Mouse (Mus musculus) midbrain, embryonic 16.5 days (tissue): ENCODE results near the gene Sdk1. TPM values are rescaled to one million over a fixed set of nuclear protein-coding genes. Genes with fewer than 3 reads are reported as not detected.

Experiments used
- ATAC-seq: fragments of 200-750 bp; cut with Nextera tagmentation; 2 replicates; pipeline ENCODE4 v1.8.0; 2017; ENCODE audit warnings: moderate TSS enrichment
- H3K27ac ChIP-seq: fragments of 300-500 bp; sonication (generic); 2 replicates; pipeline ENCODE4 v1.5.1; 2014; ENCODE audit warnings: mild to moderate bottlenecking, low read length, mixed read lengths
- H3K27me3 ChIP-seq: fragments of 300-500 bp; sonication (generic); 2 replicates; pipeline ENCODE4 v1.6.1; 2014; ENCODE audit warnings: low read depth, low read length, mixed read lengths; ENCODE audit not compliant: control insufficient read depth, insufficient read depth
- H3K36me3 ChIP-seq: fragments of 300-500 bp; sonication (generic); 2 replicates; pipeline ENCODE4 v1.6.1; 2014; ENCODE audit warnings: mild to moderate bottlenecking, low read length, moderate library complexity, mixed read lengths; ENCODE audit not compliant: control insufficient read depth, insufficient read depth
- H3K4me1 ChIP-seq: fragments of 300-500 bp; sonication (generic); 2 replicates; pipeline ENCODE4 v1.6.1; 2014; ENCODE audit warnings: mild to moderate bottlenecking, low read length, mixed read lengths; ENCODE audit not compliant: control insufficient read depth, insufficient read depth
- H3K4me2 ChIP-seq: fragments of 300-500 bp; sonication (generic); 2 replicates; pipeline ENCODE4 v1.6.1; 2014; ENCODE audit warnings: mild to moderate bottlenecking, low read length, mixed read lengths
- H3K4me3 ChIP-seq: fragments of 300-500 bp; sonication (generic); 2 replicates; pipeline ENCODE4 v1.5.1; 2014; ENCODE audit warnings: low read depth, mild to moderate bottlenecking, low read length, moderate library complexity, mixed read lengths
- H3K9ac ChIP-seq: fragments of 300-500 bp; sonication (generic); 2 replicates; pipeline ENCODE4 v1.6.1; 2014; ENCODE audit warnings: low read depth, low read length, mixed read lengths
- H3K9me3 ChIP-seq: fragments of 300-500 bp; sonication (generic); replicated peaks from 2 replicates; pipeline ENCODE4 v1.6.1; 2014; ENCODE audit warnings: mild to moderate bottlenecking, low read length, mixed read lengths; ENCODE audit not compliant: control insufficient read depth, poor library complexity, severe bottlenecking
- WGBS: fragments of 180-500 bp; shearing (Covaris S2); extraction: QIAGEN DNeasy Blood & Tissue Kit; methylation state at CpG from one replicate; pipeline ENCODE4 v1.1.7; 2014; 5-methylcytosine and 5-hydroxymethylcytosine counted together
- polyA plus RNA-seq: library from polyadenylated mRNA; unstranded; fragments of >200 nt; fragmentation: Nextera tagmentation; extraction: Ambion mirVana; gene quantifications from 2 replicates; pipeline ENCODE4 v1.2.1, GENCODE M21; 2015

Gene Sdk1
- polyA plus RNA-seq, 1 experiment from 2014 or later = 2.5 TPM

- 83% methylated on average over 3 of the region's 3 CpGs for WGBS
- H3K4me3 ChIP-seq = no peak overlapping the region
Measured at GRCm38 (mm10) chr5:141994192-141994591, 752.9 kb downstream of the Sdk1 start.

GRCm38 (mm10) chr5:142000247-142000646 lies 759.0 kb downstream of the Sdk1 start:
- H3K36me3 ChIP-seq = no peaks in the 10 kb centered on the region
- no peak overlapping the region for H3K4me2 ChIP-seq

More at GRCm38 (mm10) chr5:141994192-141994591, 752.9 kb downstream of the Sdk1 start:
- no peak overlapping the region for H3K9ac ChIP-seq
- no peak overlapping the region for H3K4me2 ChIP-seq
- H3K36me3 ChIP-seq = no peaks in the 10 kb centered on the region
- H3K9me3 ChIP-seq = no peaks in the 10 kb centered on the region
- H3K4me1 ChIP-seq = no peaks in the 10 kb centered on the region
- H3K27me3 ChIP-seq = no peaks in the 10 kb centered on the region
- H3K27ac ChIP-seq = no peak overlapping the region
- ATAC-seq = no peak

GRCm38 (mm10) chr5:142001131-142001530 lies 759.8 kb downstream of the Sdk1 start:
- no peak overlapping the region for H3K4me3 ChIP-seq
- H3K27me3 ChIP-seq = no peaks in the 10 kb centered on the region
- no peaks in the 10 kb centered on the region for H3K9me3 ChIP-seq
- no peak overlapping the region for H3K9ac ChIP-seq
- no peak for ATAC-seq
- 57% methylated on average over 6 of the region's 6 CpGs for WGBS
- H3K27ac ChIP-seq = no peak overlapping the region; the same call in 1 of the 2 replicates
- peaks cover 5% of the 10 kb centered on the region; the same call in 1 of the 2 replicates for H3K4me1 ChIP-seq
- no peak overlapping the region for H3K4me2 ChIP-seq
- H3K36me3 ChIP-seq = no peaks in the 10 kb centered on the region

More at GRCm38 (mm10) chr5:142000247-142000646, 759.0 kb downstream of the Sdk1 start:
- 95% methylated on average over 1 of the region's 1 CpGs for WGBS
- H3K9ac ChIP-seq = no peak overlapping the region
- no peak overlapping the region for H3K27ac ChIP-seq
- ATAC-seq = no peak
- peaks cover 5% of the 10 kb centered on the region; the same call in 1 of the 2 replicates for H3K4me1 ChIP-seq
- no peaks in the 10 kb centered on the region for H3K27me3 ChIP-seq
- H3K9me3 ChIP-seq = no peaks in the 10 kb centered on the region
- H3K4me3 ChIP-seq = no peak overlapping the region

DNA sequence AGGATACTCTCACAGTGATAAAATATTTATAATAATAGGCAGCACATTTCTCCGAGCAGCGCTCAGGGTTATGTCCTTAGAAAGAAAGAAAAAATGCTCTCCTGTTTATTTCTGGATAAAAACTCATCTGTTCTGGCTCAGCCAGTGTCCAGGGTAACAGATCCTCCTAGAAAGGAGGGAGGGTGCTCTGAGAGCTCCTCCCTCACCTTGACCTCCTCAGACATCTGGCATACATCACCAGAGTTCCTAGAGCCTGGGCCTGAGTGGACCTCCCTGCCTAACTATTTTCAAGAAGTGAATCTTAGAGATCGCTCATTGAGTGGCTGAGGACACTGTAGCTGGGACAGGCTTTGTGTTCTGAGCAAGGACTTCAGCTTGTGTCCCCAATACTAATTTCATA lies 760.7 kb downstream of the Sdk1 start:
- Histone ChIP-seq H3K4me2 (no peak overlapping the region), H3K27ac (no peak overlapping the region), H3K9ac (no peak overlapping the region), H3K9me3 (no peaks in the 10 kb centered on the region), H3K4me3 (no peak overlapping the region), H3K36me3 (no peaks in the 10 kb centered on the region), H3K27me3 (no peaks in the 10 kb centered on the region), H3K4me1 (peaks cover 5% of the 10 kb centered on the region; the same call in 1 of the 2 replicates)
- no peak for ATAC-seq
- whole genome bisulfite sequencing = 87% methylated on average over 3 of the region's 3 CpGs

- Histone ChIP-seq H3K27me3 (no peaks in the 10 kb centered on the region), H3K9ac (no peak overlapping the region), H3K4me1 (peaks cover 5% of the 10 kb centered on the region; the same call in 1 of the 2 replicates), H3K9me3 (no peaks in the 10 kb centered on the region), H3K4me2 (no peak overlapping the region), H3K4me3 (no peak overlapping the region), H3K36me3 (no peaks in the 10 kb centered on the region), H3K27ac (no peak overlapping the region)
- ATAC-seq = no peak
- WGBS = 24% methylated on average over 3 of the region's 3 CpGs
Measured at GRCm38 (mm10) chr5:142010189-142010588, 768.9 kb downstream of the Sdk1 start.

GRCm38 (mm10) chr5:142017001-142017400 lies 775.7 kb downstream of the Sdk1 start:
- Histone ChIP-seq H3K9me3 (no peaks in the 10 kb centered on the region), H3K27me3 (no peaks in the 10 kb centered on the region), H3K9ac (no peak overlapping the region), H3K4me1 (no peaks in the 10 kb centered on the region), H3K36me3 (no peaks in the 10 kb centered on the region), H3K4me3 (no peak overlapping the region), H3K27ac (no peak overlapping the region), H3K4me2 (no peak overlapping the region)
- ATAC-seq = no peak
- 83% methylated on average over 7 of the region's 7 CpGs for WGBS

DNA sequence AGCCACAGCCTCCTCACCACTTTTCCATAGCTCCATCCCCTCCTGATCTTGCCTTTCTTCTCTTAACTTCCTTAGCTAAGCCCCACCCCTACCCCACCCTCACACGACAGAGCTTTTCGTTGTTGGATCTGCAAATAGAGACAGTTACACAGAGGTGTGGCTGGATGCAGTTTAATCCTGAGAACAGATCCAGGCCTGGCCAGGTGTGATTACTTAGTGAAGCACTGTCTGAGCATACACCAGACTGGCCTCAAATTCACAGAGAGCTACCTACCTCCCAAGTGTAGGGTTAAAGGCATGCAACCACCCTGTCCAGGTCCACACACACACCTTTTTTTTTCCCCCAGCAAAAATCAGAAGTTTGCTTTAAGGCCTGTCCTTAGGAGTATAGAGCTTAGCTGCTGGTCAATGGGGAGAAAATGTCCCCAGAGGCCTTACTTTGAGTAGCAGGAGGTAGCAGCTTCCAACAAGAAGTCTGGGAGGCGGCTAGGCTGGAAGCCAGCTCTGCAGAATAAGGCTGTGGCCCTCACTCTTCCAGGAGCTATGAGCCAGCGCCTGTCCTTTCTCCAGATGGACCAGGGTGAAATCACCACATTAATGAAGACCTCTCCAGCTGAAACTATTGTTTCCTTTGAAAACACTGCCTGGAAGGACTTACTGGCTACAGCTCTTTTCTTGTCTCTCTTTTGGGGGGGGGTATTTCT lies 781.7 kb downstream of the Sdk1 start:
- 66% methylated on average over 4 of the region's 4 CpGs for WGBS
- H3K4me2 ChIP-seq = no peak overlapping the region

DNA sequence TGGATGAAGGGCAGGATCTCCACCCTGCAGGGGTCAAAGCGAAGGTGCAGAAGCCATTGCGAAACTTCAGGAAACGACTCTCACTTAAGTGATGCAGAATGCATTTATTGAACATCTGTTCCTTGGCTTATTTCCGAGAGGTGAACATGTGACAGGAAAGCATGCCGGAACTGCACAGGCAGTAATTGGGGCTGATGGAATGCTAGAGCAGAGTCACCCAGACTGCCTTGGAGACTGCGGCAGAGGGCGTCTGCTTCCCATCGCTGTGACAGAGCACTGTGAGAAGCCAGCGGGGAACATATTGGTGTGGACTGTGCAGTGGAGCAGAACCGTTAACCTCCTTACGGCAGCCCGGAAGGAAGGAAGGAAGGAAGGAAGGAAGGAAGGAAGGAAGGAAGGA lies 783.2 kb downstream of the Sdk1 start:
- Histone ChIP-seq H3K9ac (no peak overlapping the region), H3K4me2 (no peak overlapping the region), H3K4me3 (no peak overlapping the region), H3K27ac (no peak overlapping the region), H3K4me1 (no peaks in the 10 kb centered on the region), H3K36me3 (no peaks in the 10 kb centered on the region), H3K9me3 (no peaks in the 10 kb centered on the region), H3K27me3 (no peaks in the 10 kb centered on the region)
- ATAC-seq = no peak
- WGBS = 76% methylated on average over 12 of the region's 12 CpGs

More for the DNA sequence above, 781.7 kb downstream of the Sdk1 start:
- Histone ChIP-seq H3K9ac (no peak overlapping the region), H3K36me3 (no peaks in the 10 kb centered on the region), H3K4me1 (no peaks in the 10 kb centered on the region), H3K27ac (no peak overlapping the region), H3K27me3 (no peaks in the 10 kb centered on the region), H3K4me3 (no peak overlapping the region), H3K9me3 (no peaks in the 10 kb centered on the region)
- ATAC-seq = no peak

DNA sequence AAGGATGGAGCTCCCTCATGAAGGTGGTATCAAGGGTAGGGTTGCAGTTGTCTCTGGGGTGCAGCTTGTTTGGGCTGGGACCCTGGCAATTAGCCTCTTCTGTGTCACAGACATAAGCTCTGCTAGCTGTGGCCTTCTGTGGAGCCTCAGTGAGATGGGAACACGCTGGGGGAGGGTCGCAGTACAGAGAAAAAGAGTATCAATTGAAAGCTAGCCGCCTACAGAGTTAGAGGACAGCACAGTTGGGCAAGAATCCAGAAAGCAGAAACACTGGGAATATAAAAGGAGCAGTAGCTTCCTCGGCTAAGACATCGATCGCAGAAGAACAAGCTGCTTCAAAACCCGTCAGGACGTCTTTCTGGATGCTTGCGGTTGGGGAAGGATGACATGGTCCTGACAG lies 795.2 kb downstream of the Sdk1 start:
- H3K36me3 ChIP-seq = no peaks in the 10 kb centered on the region
- ATAC-seq = no peak
- H3K27me3 ChIP-seq = no peaks in the 10 kb centered on the region
- H3K9me3 ChIP-seq = no peaks in the 10 kb centered on the region
- WGBS = 80% methylated on average over 9 of the region's 9 CpGs
- no peak overlapping the region for H3K4me3 ChIP-seq
- H3K4me1 ChIP-seq = 0 out of 2 replicates have a peak, but pooled peaks cover 2% of the 10 kb centered on the region
- H3K9ac ChIP-seq = no peak overlapping the region
- no peak overlapping the region for H3K27ac ChIP-seq
- H3K4me2 ChIP-seq = no peak overlapping the region
